Mouse (Mus musculus): Measurements from ENCODE around the gene Fntb. TPM values are rescaled to one million over a fixed set of nuclear protein-coding genes. Genes with fewer than 3 reads are reported as not detected.

Gene Fntb
- polyA plus RNA-seq, 1 experiment from 2014 or later, result 30.7 TPM

DNA sequence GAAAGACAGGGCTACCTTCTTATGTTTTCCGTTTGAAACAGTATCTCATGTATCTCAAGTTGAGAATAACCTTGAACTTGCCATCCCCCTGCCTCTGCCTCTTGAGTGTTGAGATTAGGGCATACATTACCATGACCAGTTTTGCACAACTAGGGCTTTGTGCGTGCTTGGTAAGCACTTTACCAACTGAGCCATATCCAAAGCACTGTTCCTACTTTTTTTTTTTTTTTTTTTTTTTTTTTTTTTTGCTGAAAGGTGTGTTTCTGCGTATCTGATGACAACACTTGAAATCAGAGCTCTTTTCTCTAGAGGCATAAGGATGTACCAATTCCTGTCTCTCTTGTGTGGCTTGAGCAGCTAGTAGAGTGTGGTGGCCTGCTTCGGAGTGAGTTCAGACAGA lies 131.2 kb downstream of the Fntb start:
- 83% methylated on average over 4 of the region's 4 CpGs for WGBS (ENCODE audit: insufficient replicate concordance)
- no peak overlapping the region for H3K4me3 ChIP-seq
- H3K4me2 ChIP-seq, result no peak overlapping the region
- no peak overlapping the region for H3K9ac ChIP-seq
- no peak for ATAC-seq
- no peaks in the 10 kb centered on the region for H3K27me3 ChIP-seq (replicated peaks)
- peaks cover 10% of the 10 kb centered on the region for H3K4me1 ChIP-seq
- H3K36me3 ChIP-seq, result peaks cover 62% of the 10 kb centered on the region
- no peaks in the 10 kb centered on the region for H3K9me3 ChIP-seq (replicated peaks)
- no peak overlapping the region for H3K27ac ChIP-seq

DNA sequence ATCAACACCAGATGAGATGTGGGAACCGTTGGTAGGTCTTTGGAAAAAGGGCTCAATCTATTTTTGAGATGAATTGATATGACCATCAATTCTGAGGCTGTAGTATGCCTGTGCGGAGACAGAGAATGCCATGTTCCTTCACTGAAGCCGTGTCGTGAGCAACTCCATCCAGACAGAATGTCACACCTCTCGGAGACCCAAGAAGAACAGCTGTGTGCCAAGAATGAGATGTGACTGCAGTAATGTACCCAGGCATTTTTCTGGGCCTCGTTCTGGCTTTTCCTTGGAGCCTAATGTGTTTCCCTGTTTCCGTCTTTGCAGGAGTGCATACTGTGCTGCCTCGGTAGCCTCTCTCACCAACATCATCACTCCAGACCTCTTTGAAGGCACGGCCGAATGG lies 131.6 kb downstream of the Fntb start:
- H3K4me1 ChIP-seq, result peaks cover 15% of the 10 kb centered on the region
- no peak overlapping the region for H3K9ac ChIP-seq
- no peak for ATAC-seq
- no peaks in the 10 kb centered on the region for H3K27me3 ChIP-seq (replicated peaks)
- H3K4me2 ChIP-seq, result no peak overlapping the region
- no peak overlapping the region for H3K4me3 ChIP-seq
- H3K36me3 ChIP-seq, result peaks cover 61% of the 10 kb centered on the region
- 88% methylated on average over 10 of the region's 10 CpGs for WGBS (ENCODE audit: insufficient replicate concordance)
- no peak overlapping the region for H3K27ac ChIP-seq
- no peaks in the 10 kb centered on the region for H3K9me3 ChIP-seq (replicated peaks)

DNA sequence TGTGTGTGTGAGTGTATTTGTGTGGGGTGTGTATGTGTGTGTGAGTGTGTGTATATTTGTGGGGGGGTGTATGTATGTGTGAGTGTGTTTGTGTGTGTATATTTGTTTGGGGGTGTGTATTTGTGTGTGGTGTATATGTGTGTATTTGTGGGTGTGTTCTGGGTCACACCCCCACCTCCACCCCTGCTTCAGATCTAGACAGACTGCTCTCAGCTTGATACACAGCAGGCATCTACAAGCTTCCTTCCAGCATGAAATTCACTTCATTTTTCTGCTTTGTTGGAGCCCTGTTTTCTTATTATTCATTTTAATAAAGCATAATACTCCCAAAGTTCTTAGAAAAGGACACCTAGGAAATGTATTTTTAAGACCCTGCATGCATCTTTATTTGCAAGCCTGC lies 132.8 kb downstream of the Fntb start:
- Histone ChIP-seq H3K27me3 (replicated peaks) (no peaks in the 10 kb centered on the region), H3K36me3 (peaks cover 65% of the 10 kb centered on the region)
- no peak for ATAC-seq

DNA sequence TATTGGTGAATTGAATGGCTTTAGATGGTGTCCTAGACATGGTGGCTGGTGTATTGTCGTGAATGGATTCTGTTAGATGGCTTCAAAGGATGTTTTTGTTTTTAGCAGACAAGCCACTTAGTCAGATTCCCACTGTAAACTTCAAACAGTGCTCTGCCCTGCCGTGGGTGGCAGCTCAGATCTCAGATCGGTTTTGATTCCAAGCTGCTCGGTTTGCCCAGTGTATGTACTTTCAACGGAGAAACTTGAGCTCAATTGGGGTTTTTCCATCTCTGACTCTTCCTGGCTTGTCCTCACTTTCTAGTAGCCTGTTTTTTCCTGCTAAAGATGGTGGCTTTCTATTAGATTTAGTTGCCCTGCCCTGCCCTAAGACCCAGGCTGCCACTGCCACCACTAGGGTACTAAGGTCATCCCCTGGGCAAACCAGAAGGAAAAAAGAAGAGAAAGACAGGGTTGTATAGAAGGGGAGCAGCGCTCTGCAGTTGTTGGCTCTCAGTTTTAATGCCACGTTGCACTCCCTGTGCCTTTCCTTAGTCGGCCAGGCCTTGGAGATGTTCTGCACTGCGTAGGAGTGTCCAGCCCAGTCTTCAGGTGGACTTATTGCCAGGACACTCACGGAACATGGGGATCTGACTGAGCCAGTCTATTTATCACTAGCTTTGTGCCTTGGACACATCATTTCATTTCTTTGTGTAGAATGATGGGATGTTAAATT lies 134.0 kb downstream of the Fntb start:
- whole genome bisulfite sequencing (ENCODE audit: insufficient replicate concordance), result 87% methylated on average over 10 of the region's 10 CpGs
- Histone ChIP-seq H3K9me3 (replicated peaks) (no peaks in the 10 kb centered on the region), H3K4me1 (peaks cover 20% of the 10 kb centered on the region), H3K4me3 (no peak overlapping the region), H3K36me3 (peaks cover 71% of the 10 kb centered on the region), H3K27ac (no peak overlapping the region), H3K4me2 (no peak overlapping the region), H3K27me3 (replicated peaks) (no peaks in the 10 kb centered on the region), H3K9ac (no peak overlapping the region)
- no peak for ATAC-seq

More for the DNA sequence above, 132.8 kb downstream of the Fntb start:
- H3K9ac ChIP-seq, result no peak overlapping the region
- peaks cover 20% of the 10 kb centered on the region for H3K4me1 ChIP-seq
- no peak overlapping the region for H3K4me3 ChIP-seq
- no peak overlapping the region for H3K4me2 ChIP-seq
- H3K27ac ChIP-seq, result no peak overlapping the region
- H3K9me3 ChIP-seq (replicated peaks), result no peaks in the 10 kb centered on the region

DNA sequence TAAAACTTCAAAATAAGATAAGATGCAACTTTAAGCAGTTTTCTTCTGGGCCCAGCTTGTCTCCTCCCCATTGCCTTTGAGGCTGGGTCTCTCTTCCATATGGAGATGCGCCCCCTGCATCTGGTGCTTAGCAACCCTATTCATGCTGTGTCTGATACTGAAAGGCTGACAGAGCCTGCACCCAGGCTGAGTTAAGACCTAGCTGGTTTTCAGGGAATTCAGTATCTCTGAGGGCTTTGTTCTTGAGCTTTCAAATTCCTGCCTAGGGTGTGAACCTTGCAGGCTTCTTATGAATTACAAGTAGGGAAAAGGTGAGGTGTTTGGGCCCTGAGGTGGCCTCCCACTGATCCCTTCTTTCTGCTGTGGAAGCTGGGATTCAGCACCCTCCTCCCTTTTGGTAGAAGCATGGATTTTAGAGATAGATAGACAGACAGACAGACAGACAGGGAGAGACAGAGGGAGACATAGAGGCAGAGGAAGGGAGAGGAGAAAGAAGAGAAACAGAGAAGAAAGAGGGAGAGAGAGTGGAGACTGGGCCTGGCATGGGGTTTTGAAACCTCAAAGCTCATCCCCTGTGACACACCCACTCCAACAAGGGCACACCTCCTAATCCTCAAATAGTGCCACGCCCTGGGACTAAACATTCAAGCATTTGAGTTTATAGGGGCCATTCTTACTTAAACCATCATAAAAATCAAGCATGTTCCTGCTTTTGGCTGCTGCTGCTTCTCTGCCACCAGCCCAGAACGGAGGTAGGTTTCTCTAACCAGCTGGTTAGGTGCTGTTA lies 136.3 kb downstream of the Fntb start:
- Histone ChIP-seq H3K4me2 (no peak overlapping the region), H3K27ac (no peak overlapping the region), H3K4me3 (no peak overlapping the region), H3K9ac (no peak overlapping the region), H3K9me3 (replicated peaks) (no peaks in the 10 kb centered on the region), H3K27me3 (replicated peaks) (no peaks in the 10 kb centered on the region), H3K36me3 (peaks cover 85% of the 10 kb centered on the region), H3K4me1 (peaks cover 36% of the 10 kb centered on the region)
- no peak for ATAC-seq
- 84% methylated on average over 3 of the region's 3 CpGs for WGBS (ENCODE audit: insufficient replicate concordance)

DNA sequence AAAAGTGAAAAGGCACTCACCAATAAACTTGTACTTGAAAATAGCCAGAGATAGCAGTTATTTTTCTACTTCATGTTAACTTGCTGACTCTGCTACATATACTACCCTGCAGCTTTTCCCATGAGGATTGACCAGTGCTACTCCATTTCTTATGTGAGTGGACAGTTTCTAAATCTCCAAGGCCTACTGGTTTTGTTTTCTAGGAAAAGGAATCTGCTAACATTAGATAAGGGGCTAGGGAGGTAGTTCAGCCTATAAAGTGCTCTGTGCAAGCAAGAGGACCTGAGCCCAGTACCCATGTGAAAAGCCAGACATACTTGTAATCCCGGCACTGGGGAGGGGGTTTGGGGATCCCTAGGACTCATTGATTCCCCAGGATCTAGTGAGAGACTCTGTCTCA lies 140.9 kb downstream of the Fntb start:
- WGBS (ENCODE audit: insufficient replicate concordance), result 53% methylated on average over 1 of the region's 1 CpGs
- no peak for ATAC-seq
- no peaks in the 10 kb centered on the region for H3K9me3 ChIP-seq (replicated peaks)
- H3K9ac ChIP-seq, result peak overlapping the region; percentile 86
- peaks cover 70% of the 10 kb centered on the region for H3K36me3 ChIP-seq
- H3K4me3 ChIP-seq, result peak overlapping the region; percentile 23
- peaks cover 77% of the 10 kb centered on the region for H3K4me1 ChIP-seq
- H3K27ac ChIP-seq, result peak overlapping the region; percentile 99
- peak overlapping the region; percentile 82 for H3K4me2 ChIP-seq
- H3K27me3 ChIP-seq (replicated peaks), result no peaks in the 10 kb centered on the region

DNA sequence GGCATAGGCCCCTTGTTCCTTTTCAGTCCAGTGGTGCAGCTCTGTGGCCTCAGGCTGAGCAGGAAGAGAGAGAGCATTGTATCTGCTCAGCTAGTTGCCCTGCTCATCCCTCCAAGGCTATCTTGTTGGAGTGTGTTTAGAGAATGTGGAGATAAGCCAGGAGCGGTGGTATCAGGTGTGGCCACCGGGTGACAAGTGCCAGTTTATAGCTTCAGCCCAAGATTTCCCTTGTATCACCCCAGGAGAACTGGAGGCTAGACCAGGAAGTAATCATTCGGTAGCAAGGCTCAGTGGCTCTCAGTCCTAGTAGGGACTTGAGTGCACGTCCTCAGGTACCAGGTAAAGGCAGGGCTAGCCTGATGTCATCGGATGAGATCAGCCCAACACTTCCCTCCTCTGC lies 143.8 kb downstream of the Fntb start:
- peak overlapping the region; percentile 86 for H3K9ac ChIP-seq
- no peaks in the 10 kb centered on the region for H3K27me3 ChIP-seq (replicated peaks)
- peak overlapping the region; percentile 99 for H3K27ac ChIP-seq
- H3K4me3 ChIP-seq, result peak overlapping the region; percentile 74
- H3K4me1 ChIP-seq, result peaks cover 82% of the 10 kb centered on the region
- 22% methylated on average over 5 of the region's 5 CpGs for WGBS (ENCODE audit: insufficient replicate concordance)
- H3K4me2 ChIP-seq, result peak overlapping the region; percentile 82
- peak; percentile 90 for ATAC-seq
- peaks cover 77% of the 10 kb centered on the region for H3K36me3 ChIP-seq
- H3K9me3 ChIP-seq (replicated peaks), result no peaks in the 10 kb centered on the region

DNA sequence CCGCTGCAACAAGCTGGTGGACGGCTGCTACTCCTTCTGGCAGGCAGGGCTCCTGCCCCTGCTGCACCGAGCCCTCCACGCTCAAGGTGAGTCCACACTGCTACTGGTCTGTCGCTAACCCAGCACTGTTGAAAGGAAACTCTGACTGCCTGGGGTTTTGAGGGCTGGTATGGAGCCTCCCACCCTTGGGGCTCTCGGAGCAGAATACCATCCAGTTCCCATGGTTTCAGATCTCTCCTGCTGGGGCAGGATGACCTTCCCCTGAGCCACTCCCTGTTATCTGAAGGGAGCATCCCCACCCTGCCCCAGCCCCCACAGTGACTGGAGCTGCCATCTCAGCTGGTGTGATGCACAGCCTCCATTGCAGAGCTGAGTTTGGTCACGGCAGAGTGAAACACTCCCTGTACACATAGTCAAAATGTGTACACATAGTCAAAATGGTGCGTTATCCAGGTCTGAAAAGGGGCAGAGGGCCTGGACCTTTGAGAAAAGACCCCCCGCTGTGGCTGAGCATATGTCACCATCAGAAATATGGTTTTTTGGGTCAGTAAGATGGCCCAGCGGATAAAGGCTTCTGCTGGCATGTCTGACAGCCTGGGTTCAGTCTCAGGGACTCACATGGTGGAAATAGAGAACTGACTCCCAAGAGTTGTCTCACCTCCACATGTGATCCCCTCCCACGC lies 145.0 kb downstream of the Fntb start:
- Histone ChIP-seq H3K4me1 (peaks cover 81% of the 10 kb centered on the region), H3K36me3 (peaks cover 78% of the 10 kb centered on the region), H3K9me3 (replicated peaks) (no peaks in the 10 kb centered on the region), H3K27ac (peak overlapping the region; percentile 99), H3K4me3 (peak overlapping the region; percentile 74), H3K9ac (peak overlapping the region; percentile 86), H3K27me3 (replicated peaks) (no peaks in the 10 kb centered on the region), H3K4me2 (peak overlapping the region; percentile 82)
- peak; percentile 89 for ATAC-seq
- WGBS (ENCODE audit: insufficient replicate concordance), result 49% methylated on average over 11 of the region's 11 CpGs

DNA sequence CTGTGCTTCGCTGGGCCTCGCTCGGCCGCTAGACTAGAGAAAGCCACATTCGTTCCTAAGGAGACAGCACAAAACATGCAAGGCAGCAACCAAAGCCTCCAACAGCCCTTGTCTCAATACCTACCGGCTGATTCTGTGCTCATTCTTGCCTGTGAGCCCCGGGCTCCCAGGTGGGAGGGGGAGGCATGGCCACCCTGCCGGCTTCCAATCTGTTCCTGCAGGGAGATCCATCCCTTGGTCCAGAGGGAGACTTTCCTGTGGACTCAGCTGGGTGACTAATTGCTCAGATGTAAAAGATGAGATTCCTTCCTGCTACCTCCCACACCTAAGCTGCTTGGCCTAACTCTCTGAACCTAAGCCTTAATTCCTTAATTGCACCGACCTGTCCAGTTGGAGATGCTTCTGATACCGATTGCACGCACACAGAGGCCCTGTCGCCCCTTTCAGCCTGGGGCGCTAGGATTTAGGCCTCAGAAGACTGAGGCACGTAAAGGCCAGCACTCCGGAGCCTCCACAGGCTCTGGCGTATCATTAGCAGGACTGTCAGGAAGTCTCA lies 145.9 kb downstream of the Fntb start:
- Histone ChIP-seq H3K4me1 (peaks cover 77% of the 10 kb centered on the region), H3K27me3 (replicated peaks) (no peaks in the 10 kb centered on the region), H3K36me3 (peaks cover 77% of the 10 kb centered on the region), H3K4me3 (peak overlapping the region; percentile 74), H3K9ac (peak overlapping the region; percentile 86), H3K9me3 (replicated peaks) (no peaks in the 10 kb centered on the region), H3K4me2 (peak overlapping the region; percentile 82), H3K27ac (peak overlapping the region; percentile 99)
- WGBS (ENCODE audit: insufficient replicate concordance), result 82% methylated on average over 16 of the region's 16 CpGs
- no peak for ATAC-seq

DNA sequence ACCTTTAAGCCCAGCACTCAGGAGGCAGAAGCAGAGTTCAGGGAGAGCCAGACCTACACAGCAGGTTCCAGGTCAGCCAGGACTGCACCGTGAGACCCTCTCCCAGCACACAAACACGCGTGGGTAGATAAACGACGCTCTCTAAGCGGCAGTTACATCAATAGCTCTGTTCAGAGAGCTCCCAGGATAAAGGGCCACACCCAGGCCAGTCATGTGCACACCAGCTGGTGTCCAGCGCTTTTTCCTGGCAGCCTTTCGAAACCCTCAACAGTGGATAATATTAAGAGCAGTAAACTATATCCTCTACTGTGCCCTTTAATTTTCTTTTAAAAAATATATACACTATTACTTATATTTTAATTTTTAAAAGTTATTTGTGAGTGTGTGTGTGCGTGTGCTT lies 146.8 kb downstream of the Fntb start:
- Histone ChIP-seq H3K9ac (peak overlapping the region; percentile 86), H3K4me3 (peak overlapping the region; percentile 74), H3K4me1 (peaks cover 75% of the 10 kb centered on the region), H3K36me3 (peaks cover 77% of the 10 kb centered on the region), H3K4me2 (peak overlapping the region; percentile 82), H3K9me3 (replicated peaks) (no peaks in the 10 kb centered on the region), H3K27ac (peak overlapping the region; percentile 99), H3K27me3 (replicated peaks) (no peaks in the 10 kb centered on the region)
- no peak for ATAC-seq
- 43% methylated on average over 9 of the region's 9 CpGs for WGBS (ENCODE audit: insufficient replicate concordance)

DNA sequence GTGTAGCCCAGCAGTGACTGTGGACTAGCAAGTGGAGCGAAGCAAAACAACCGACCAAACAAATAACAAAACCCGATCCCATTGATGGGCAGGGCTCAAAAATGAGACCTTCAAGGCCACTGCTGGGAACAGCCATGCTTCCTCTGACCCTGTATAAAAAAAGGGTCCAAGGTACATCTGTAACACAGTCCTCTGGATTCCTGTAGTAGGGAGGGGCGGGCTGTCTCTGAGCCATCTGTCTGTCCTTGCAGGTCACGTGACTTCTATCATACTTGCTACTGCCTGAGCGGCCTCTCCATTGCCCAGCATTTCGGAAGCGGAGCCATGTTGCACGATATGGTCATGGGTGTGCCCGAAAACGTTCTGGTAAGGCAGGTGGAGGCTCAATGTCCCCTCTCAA lies 150.8 kb downstream of the Fntb start:
- Histone ChIP-seq H3K9me3 (replicated peaks) (no peaks in the 10 kb centered on the region), H3K4me1 (peaks cover 72% of the 10 kb centered on the region), H3K27me3 (replicated peaks) (no peaks in the 10 kb centered on the region), H3K4me2 (no peak overlapping the region), H3K36me3 (peaks cover 90% of the 10 kb centered on the region), H3K27ac (peak overlapping the region; percentile 43; the same call in 1 of the 2 replicates), H3K4me3 (no peak overlapping the region), H3K9ac (no peak overlapping the region)
- WGBS (ENCODE audit: insufficient replicate concordance), result 90% methylated on average over 11 of the region's 11 CpGs
- ATAC-seq, result no peak

DNA sequence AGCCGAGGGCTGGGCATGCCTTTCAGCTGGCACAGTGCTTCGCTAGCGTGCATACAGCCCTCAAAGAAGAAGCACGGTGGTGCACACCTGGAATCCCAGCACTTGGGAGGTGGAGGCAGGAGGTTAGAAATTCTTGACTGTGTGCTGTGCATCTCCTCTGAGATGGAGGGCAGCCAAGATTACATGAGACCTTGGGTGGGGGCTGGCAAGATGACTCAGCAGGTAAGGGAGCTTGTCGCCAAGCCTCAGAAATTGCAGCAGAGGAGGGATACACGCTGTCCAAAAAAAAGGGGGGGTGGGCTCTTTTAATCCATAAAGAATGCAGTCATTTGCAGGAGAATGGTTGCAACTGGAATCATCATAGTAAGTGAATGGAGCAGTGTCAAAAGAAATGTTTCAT lies 152.7 kb downstream of the Fntb start:
- ATAC-seq, result peak; percentile 65
- WGBS (ENCODE audit: insufficient replicate concordance), result 62% methylated on average over 6 of the region's 6 CpGs
- no peaks in the 10 kb centered on the region for H3K9me3 ChIP-seq (replicated peaks)
- H3K36me3 ChIP-seq, result peaks cover 86% of the 10 kb centered on the region
- H3K4me2 ChIP-seq, result peak overlapping the region; percentile 44
- H3K27me3 ChIP-seq (replicated peaks), result no peaks in the 10 kb centered on the region
- H3K27ac ChIP-seq, result peak overlapping the region; percentile 79
- H3K4me1 ChIP-seq, result peaks cover 53% of the 10 kb centered on the region
- H3K4me3 ChIP-seq, result no peak overlapping the region
- peak overlapping the region; percentile 3; the same call in 1 of the 2 replicates for H3K9ac ChIP-seq
